Mouse (Mus musculus): ENCODE data around the gene Dpy30.

Dpy30 gene

DNA sequence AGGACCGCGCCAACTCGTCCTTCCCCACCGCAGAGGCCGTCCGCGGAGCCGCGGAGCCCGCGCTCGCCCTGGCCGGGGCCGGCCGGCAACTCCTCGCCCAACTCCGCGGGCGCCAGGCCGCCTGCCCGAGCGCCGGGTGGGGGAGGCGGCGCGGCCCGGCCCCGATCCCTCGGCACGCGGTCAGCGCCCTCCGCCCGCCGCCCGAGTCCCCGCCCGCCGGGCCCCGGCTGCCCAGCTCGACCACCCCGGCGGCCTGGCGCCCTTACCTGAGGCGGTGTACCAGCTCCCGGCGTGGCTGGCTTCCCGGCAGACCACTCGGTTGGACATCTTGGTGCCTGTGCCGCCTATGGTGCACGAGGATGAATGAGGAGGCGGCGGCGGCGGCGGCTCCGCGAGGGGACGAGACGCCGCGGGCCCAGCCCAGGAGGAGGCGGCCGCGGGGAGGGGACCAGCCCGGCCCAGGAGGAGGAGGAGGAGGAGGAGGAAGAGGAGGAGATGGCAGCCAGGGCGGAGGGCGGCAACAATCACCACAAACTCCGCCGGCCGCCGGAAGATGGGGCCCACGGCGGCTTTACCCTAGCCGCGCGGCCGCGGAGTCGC lies 29.2 kb downstream of the Dpy30 start:
- peak; percentile 71 for DNase-seq

DNA sequence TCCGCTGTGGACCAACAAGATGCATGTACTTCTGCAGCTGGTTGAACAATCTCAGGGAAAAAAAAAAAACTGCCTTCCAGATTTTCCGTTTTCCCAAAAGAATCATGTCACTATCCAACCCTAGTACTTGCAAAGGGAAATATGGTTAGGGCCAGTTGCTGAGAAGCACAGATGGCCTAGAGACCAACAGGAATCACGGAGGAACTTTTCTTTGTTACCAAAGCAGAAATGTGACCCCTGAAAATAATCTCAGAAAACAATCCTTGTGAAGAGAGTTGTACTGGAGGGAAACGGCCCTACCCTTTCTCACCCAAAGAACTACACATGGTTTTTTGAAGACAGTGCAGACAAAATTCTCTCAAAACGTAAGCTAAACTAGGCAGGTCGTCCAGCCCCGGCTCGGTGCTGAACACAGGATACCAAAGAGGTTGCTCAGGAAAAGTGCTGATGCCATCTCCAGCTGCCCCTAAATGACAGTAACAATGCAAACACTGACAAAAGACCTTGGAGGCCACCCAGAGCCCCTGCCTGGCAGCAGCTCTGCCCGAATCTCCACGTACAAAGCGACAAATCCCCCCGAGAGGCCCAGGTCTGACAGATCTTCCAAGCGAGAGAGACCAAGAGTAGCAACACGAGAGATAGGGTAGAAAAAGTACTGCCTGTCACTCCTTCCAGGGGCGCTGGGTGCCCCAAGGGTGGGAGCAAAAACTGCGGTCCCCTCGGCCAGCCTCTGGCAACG lies 29.9 kb downstream of the Dpy30 start:
- no peak for DNase-seq

DNA sequence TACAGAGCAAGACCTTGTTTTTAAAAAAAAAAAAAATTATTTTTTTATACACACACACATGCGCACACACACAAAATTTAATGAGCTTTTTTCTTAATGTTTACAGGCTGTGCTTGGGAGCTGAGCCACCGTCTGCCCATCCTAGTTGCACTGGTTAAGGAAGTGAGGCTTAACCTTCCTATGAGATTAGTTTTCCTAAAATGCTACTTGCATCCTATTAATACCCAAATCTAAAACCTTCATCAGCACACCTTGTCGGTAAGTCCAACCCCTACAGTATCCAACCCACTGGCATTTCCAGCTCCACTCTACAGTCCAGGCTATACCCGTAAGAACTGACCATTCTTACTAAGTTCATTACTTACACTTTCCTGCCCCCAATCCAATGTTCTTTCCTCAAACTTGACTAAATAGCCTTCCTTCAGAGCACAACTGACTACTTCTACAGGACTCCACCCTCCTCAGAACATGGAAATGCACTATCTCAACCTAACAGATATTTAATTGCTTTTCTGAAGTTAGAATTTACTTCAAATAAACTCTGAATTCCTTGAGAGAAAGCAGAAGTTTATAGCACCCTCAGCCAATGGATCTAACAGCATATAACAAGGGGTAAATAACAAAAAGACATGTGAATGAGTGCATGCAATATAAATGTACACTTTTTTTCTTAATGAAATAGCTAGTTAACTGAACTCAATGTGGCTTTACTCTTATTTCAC lies 31.9 kb downstream of the Dpy30 start:
- no peak for DNase-seq

DNA sequence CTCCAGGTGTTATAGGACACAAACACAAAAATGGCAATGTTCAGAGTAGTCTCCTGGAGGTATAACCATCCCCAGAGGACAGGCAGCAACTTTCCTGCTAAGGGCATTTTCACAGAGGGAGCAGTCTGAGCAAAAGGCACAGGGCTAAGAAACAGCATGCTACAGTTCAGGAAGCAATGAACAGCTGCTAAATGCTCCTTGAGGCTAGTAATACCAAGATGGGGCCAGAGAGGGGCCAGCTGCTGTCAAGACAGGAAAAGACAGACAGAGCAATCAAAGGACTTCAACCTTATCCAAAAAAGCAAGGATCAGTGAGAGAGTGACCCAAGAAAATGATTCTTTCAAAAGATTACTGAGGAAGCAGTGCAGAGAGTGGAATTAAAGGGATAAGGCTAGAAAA lies 32.9 kb downstream of the Dpy30 start:
- DNase-seq: no peak

DNA sequence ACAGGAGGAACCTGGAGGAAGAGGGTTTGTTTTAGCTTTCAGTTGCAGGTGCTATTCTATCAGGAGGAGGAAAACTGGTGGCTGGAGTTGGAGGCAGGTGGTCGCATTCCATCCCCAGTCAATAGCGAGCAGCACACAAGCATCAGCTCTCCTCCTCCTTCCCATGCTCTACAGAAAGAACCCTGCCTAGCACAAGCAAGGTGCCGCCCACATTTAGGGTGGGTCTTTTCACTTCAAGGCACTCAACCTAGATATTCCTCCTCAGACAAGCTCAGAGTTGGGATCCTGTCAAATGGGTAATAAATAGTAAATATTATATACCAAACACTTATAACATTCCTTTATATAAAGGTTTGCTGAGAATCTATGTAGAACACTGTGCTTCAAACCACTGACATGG lies 33.5 kb downstream of the Dpy30 start:
- DNase-seq: no peak

DNA sequence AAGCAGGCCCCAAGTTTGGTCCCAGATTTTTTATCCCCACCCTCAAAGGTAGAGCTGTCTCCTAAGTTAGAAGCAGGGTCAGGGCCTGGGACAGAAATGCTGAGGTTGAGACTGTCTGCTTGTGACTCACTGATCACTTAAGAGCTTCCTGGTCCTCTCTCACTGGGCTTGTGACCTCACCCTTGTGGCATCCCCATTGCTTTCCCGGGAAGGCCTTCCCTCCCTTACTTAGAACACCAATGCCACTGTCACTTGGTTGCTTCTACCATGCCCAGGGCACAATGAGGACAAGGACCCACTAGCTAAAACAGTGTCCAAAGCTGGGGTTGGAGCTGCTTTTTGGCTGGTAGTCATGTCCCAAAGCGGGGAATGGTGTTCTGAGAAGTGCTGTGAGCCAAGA lies 35.1 kb downstream of the Dpy30 start:
- DNase-seq: no peak

DNA sequence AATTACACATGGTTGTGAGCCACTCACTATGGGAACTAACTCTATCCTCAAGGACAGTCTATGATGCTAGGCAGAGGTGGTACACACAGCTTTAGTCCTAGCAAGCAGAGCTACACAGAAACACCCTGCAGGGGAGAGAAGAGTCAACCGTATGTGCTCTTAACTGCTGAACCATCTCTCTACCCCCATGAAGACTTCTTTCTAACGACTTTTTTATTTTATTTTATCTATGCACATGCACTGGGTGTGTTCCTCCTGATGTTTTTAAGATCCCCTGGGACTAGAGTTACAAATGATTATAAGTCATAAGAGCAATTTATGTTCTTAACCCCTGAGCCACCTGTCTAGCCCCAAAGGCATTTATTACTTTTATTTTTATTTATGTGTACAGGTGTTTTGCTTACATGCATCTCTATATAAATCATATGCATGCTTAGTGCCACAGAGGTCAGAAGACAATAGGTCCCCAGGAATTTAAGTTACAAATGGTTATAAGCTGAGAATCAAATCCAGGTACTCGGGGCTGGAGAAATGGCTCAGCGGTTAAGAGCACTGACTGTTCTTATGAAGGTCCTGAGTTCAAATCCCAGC lies 37.5 kb downstream of the Dpy30 start:
- no peak for DNase-seq

DNA sequence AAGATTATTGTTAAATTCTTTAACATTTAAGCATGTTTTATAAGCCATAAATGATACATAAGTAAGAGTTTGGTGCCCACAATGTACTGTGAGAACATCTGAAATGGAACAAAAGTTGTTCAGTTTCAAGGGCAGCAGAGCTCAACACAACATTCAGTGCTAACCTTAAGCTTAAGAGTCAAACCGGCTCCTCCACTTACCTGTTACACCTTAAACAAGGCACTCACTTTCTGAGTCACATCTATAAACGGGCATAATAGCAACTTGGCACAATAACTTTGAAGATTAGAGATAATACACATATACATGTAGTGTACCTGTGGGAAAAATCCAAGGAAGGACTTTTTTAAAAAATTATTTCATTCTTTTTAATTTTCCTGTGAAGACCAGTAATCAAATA lies 38.0 kb downstream of the Dpy30 start:
- DNase-seq: no peak

DNA sequence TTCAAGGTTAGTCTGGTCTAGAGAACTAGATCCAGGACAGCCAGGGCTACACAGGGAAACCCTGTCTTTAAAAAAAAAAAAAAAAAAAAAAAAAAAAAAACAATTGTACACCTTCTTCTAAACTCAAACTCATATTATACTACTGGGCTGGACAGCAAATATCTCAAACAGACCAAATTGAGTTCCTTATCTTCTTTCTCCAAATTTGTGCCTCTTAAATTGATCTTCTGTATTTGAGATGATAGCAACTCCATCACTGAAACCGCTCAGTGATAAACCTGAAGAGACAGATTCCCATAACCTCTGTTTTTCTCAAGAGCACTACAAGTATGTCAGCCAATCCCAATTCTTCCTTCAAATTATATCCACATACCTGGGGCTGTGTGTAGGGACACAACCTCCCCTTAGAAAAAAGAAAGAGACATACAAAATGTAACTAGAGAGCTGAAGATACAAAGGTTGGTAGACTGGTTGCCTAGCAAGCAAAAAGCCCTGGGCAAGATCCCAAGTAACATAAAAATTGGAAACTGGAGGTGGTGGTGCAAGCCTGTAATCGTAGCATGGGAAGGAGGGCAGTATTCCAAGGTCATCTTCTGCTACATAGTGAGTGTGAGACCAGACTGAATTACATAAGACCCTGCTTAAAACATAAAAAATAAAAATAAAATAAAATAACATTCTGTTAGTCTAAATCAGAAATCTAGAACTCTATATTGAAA lies 39.2 kb downstream of the Dpy30 start:
- DNase-seq: no peak

DNA sequence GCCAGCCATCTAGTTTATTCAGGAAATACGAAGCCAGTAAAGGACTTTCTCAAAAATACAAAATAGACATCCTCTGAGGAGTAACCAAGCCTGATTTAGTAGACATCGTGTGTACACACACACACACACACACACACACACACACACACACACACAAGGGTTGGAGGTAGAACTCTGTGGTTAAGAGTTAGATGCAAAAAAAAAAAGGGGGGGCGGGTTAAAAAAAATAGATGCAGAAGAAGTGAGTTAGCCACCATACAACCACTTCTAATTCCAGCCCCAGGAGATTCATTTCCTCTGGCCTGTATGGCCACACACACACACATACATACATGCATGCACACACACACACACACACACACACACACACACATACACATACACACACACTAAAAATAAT lies 41.7 kb downstream of the Dpy30 start:
- no peak for DNase-seq

DNA sequence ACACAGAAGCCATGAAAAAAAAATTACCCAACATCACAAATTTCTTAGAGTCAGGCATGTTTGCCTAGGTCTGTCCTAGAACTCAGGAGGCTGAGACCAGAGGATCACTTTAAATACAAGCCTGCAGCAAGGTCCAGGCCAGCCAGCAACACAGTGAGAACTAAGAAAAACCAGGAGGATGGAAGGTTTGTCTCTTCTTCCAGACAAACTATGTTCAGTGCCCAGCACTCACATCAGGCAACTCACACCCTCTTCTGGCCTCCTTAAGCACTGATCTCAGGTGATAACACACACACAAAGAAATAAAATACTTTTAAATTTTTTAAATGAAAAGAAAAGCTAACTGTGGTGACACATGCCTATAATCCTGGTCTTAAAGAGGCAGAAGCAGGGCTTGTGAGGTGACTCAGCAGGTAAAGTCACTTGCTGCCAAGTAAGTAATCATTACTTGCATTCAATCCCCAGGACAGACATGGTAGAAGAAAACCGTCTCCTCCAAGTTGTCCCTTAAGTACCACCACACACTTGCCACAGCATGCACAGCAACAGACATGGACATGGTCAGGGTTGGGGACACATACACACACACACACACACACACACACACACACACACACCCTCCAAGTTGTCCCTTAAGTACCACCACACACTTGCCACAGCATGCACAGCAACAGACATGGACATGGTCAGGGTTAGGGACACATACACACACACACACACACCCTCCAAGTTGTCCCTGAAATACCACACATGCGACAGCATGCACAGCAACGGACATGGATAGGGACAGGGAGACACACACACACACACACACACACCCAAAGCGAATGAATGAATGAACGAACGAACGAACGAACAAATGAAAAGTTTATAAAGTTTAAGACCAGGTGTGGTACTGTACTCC lies 44.5 kb downstream of the Dpy30 start:
- no peak for DNase-seq

DNA sequence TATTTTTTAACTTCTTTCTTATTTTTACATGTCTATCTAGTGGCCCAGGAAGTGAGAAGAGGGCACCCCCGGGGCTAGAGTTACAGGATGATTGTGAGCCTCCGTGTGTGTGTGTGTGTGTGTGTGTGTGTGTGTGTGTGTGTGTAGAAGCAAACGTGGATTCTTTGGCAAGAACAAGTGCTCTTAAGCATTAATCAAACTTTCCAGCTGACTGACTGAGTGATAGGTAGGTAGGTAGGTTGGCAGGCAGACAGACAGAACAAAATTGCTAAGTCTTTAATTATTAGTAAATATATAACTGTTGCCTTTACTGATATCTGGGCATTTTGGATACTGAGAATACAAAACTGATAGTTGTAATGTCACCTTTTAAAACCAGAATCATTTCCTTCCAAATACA lies 49.3 kb downstream of the Dpy30 start:
- no peak for DNase-seq

DNA sequence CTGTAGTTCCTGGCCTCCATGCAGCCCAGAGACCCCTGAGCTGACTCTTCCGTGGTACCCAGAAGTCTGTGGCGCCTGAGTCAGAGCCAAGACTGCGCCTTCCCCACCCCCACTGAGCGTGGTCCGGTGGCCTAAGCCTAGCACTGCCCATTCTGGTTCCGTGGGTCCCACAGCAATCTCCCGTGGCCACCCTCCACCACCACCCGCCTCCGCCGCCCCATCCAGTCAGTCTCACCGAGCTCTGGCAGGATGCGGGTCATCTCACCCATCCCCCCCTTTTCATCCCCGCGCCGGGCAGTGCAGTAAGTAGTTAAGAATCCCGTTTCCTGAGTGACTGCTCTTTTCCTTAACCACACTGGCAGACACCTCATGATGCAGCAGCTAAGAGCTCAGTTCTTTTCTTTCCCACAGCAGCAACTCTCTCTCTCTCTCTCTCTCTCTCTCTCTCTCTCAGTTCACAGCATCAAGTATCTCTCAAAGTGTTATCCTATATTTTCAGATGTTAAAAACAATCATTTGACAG lies 51.0 kb downstream of the Dpy30 start:
- DNase-seq: peak; percentile 4

DNA sequence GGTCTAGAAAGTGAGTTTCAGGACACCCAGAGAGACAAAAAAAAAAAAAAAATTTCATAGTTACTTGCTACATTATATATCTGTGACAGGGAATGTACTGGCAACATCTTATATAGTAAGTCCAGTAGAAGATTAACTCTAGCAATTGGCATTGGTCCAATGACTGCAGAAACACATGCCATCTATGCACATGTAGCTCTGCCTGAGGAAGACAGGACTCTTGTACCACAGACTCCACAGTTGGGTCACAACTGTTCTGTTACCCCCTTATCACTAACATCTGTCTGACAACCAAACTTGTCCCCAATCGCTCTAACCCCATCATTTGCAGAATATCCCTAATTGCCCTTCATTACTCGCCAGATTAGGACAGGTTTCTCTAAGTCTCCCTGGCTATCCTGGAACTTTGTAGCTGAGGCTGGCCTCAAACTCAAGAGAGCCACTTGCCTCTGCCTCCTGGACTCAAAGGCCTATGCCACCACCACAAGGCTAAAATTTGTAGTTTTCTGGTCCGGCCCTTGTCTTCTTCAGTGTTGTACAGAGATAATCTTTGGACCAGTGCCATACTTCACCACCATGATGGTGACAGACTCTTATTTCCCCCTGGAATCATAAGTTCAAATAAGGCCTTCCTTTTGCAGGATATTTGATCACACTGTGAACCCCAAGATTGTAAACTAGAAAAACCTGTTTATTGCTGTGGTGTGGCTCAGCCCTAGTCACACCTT lies 52.0 kb downstream of the Dpy30 start:
- no peak for DNase-seq

DNA sequence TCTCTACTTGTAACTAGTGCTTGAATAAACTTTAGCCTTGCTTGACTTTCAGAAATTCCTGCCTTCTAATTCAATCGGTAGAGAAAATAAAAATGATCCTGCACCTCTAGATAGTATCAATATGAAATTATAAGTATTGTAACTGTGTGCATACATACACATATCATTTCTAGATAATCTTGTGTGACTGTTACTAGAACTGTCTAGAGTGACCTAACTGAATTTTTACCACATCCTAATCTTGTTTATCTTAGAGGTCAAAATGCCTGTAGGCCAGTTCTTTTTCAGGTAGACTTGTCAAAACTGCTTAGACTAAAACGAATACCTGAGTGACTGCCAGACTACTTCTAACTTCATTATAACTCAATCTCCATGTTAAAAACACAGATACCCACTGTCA lies 53.5 kb downstream of the Dpy30 start:
- DNase-seq: no peak

DNA sequence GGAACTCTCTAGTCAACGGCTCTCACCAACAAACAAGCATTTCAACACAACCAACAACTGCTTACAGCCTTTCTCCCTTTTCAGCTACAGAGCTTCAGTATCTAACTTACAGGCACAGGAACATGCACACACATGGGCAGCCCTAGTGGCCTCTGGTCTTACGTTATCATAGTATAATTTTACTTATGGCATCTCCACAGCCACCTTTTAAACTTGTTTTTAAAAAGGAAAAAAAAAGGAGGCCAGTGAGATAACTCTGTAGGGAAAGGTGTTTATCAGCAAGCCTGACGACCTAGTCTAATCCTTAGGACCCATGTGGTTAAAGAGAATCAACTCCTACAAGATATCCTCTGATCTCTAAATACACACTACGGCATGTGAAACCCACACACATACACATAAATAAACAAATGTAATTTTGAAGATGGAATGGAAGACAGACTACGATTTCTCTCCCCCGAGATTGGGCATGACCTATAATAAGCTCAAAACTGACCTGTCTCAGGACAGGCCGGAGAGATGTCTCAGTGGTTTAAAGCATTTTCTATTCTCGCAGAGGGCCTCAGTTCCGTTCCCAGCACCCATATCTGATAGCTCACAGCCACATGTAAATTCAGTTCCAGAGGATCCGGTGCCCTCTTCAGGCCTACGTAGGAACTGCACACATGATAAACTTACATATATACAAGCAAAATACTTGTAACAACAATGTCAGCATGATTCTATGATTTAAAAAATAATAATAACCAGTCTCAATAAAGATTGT lies 56.1 kb downstream of the Dpy30 start:
- DNase-seq: no peak

DNA sequence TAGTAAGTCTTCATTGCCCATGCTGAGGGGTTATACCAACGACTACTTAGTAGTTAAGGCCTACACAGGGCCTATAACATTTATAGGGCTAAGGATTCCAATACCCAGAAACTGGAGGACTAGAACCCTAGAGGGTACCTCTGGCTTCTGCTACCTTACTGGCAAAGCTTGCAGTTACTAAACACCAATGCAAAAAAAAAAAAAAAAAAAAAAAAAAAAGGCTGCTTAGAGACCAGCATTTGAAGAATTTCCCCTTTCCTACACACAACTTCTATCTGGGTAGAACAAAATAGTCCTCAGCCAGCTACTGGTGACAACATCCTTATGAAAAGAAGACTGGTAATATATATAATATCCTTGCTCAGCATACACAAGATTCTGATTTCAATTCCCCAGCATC lies 58.1 kb downstream of the Dpy30 start:
- no peak for DNase-seq

DNA sequence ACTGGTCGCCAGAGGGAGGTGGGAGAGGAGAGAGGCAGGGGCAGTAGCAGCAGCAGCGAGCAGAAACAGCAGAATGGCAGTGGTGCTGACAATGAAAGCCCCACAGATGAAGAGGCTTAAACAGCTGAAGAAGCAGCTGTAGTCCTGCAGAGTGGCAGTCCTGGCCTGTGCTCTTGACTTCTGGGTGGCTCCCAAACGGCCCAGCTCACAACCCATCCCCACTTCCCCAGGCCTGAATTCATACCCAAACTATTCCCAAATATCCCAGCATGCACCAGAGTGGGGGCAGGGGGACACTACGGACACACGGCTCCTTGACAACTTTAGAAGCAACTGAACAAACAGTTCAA lies 58.6 kb downstream of the Dpy30 start:
- DNase-seq: no peak

DNA sequence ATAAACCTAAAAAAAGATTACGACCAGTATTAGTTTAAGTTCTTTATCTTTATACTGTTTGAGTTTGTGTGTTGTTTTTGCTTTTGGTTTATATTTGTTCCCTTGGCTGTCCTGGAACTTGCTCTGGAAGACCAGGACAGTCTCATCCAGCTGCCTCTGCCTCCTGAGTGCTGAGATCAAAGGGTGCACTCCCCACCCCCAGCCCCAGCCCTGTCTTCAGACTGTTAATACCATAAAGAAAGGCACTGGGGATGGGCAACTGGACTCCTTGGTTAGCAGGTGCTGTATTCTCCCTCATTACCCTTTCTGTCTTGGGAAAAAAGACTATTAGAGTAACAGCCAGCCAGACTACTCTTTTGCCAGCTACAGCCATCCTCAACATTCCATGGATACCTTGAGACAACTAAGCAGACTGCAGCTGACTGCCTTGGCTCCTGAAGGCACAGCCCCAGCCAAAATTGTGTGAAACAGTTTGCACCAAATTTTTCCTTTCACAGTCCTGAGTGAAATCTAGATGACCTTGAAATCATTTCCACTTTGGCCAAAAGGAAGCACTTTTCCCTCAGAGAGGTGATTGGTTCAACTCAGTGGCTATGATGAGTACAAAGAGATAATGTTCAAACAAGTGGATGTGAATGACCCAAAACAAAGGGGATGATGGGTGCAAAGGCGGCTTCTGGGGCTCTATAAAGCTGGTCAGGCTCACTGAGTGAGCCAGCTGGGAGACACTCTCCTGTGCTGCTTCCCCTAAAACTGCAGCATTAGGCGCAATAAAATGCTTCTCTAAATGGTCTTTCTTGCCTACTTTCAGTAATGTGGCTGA lies 59.2 kb downstream of the Dpy30 start:
- no peak for DNase-seq

DNA sequence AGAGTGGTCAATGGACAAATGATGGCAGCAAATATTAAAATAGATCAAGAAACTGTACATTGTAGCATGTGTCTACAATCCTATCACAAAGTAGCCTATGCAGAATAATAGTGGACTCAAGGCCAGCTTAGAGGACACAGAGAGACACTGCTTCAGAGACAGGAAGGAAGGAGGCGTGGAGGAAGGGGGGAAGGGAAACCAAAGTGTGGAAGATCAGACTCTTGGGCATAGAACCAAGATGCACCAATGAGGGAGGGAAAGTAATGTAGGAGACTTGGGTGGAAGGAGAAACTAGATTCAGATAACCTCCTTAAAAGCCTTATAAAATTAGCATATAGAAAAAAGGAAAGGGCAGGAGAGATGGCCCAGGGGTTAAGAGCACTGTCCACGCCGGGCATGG lies 61.3 kb downstream of the Dpy30 start:
- no peak for DNase-seq

Data from right cerebral cortex, postnatal 4 days (tissue).